Mouse (Mus musculus): ENCODE results near the gene Ralgps2. TPM values are rescaled to one million over a fixed set of nuclear protein-coding genes. Genes with fewer than 3 reads are reported as not detected.

Ralgps2 gene
- polyA plus RNA-seq, 1 experiment from 2014 or later, result 25.6 TPM

DNA sequence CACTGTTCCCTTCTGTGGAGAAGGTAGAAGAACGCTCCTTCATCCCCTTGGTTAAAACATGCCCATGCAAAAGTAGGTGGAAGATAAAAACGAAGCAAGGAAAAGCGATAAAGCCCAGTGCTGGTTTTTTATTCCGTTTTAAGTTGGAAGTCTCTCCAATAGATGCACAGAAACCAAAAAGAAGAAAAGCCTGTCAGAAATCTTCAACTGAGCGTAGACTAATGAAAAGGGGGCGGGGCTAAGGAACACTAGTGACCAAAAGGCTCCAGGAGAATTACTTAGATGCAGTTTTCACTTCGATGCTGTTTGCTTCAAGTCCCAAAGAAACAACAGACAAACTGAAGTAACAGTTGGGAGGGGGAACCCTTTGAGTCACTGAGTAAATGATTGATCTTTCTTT is 1.2 kb upstream of the Ralgps2 start:
- WGBS (ENCODE audit: insufficient replicate concordance), result 33% methylated on average over 7 of the region's 7 CpGs
- 0 out of 2 replicates have a peak, but pooled peaks cover 9% of the 10 kb centered on the region for H3K27me3 ChIP-seq (replicated peaks)
- peak overlapping the region; percentile 86 for H3K4me3 ChIP-seq

DNA sequence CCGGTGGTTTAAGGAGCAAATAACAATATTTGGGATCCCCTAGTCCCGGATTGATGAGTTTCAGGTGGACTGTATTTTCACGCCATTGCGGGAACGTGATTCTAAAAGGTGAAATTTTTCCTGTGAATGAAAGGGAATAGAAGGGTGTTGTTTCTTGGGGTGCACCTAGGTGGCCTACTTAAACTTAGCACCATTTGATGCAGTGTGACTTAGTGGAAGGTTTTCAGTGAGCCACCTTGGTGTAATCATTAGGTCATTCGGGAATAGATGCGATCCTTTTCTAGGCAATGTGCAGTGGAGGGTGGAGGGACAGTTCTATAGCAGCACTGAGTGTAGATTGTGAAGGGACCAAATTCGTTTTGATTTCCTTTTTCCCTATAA is 706 bp upstream of the Ralgps2 start:
- 5% methylated on average over 8 of the region's 8 CpGs for WGBS (ENCODE audit: insufficient replicate concordance)
- Histone ChIP-seq H3K36me3 (no peaks in the 10 kb centered on the region), H3K9me3 (replicated peaks) (no peaks in the 10 kb centered on the region), H3K9ac (peak overlapping the region; percentile 89), H3K4me1 (peaks cover 46% of the 10 kb centered on the region), H3K27me3 (replicated peaks) (0 out of 2 replicates have a peak, but pooled peaks cover 9% of the 10 kb centered on the region), H3K27ac (no peak overlapping the region), H3K4me3 (peak overlapping the region; percentile 86), H3K4me2 (peak overlapping the region; percentile 96)
- ATAC-seq, result no peak

More for the DNA sequence above, 1.2 kb upstream of the Ralgps2 start:
- Histone ChIP-seq H3K27ac (no peak overlapping the region), H3K9ac (0 out of 2 replicates have a peak overlapping the region, but pooled peaks have one; percentile 89), H3K36me3 (no peaks in the 10 kb centered on the region), H3K9me3 (replicated peaks) (no peaks in the 10 kb centered on the region), H3K4me2 (peak overlapping the region; percentile 96), H3K4me1 (peaks cover 46% of the 10 kb centered on the region)
- ATAC-seq, result no peak

DNA sequence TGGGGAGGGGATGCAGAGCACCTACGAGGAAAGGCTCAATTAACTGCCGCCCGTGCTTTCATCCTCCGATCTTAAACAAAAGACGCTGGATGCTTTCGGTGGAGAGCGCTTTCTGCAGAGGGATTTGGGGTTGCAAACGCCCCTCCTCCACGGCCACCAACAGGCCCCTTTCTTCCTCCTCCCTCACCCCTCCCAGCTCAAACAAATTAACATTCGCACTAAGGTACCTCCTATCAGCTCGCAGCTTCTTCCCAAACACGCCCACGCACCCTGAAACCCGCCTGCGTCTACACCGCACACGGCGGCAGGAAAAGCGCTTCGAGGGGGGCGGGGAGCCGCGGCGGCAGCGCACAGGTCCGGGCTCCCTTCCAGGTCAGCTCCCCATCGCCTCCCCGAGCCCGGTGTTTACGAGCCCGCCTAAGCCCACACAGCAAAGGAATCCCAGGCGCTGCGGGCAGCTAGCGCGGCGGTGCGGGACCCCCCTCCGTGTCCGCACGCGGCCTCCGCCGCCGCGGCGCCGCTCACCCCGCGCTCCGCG is 652 bp downstream of the Ralgps2 start:
- peaks cover 46% of the 10 kb centered on the region for H3K4me1 ChIP-seq
- peak overlapping the region; percentile 89 for H3K9ac ChIP-seq
- WGBS (ENCODE audit: insufficient replicate concordance), result under 1% methylated on average over 51 of the region's 51 CpGs
- peak overlapping the region; percentile 90 for H3K27ac ChIP-seq
- H3K4me3 ChIP-seq, result peak overlapping the region; percentile 86
- 0 out of 2 replicates have a peak, but pooled peaks cover 9% of the 10 kb centered on the region for H3K27me3 ChIP-seq (replicated peaks)
- ATAC-seq, result peak; percentile 83
- H3K36me3 ChIP-seq, result no peaks in the 10 kb centered on the region
- H3K9me3 ChIP-seq (replicated peaks), result no peaks in the 10 kb centered on the region
- peak overlapping the region; percentile 96 for H3K4me2 ChIP-seq

DNA sequence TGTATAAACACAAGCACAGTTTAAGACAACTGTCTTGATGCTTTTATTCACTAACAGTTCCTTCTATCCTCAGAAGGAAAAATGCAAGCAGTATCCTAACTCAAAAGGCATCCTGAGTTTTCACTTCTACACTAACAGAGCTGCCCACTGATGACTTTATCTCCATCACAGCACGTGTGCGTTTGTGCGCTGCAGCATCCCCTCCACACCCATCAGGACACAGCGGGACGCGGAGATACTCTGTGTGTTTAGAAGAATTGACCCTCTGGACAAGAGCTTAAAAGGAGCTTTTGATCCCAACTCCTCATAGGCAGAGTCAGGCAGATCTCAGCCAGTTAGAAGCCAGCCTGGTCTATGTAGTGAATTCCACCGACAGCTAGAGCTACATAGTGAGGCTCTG is 2.0 kb downstream of the Ralgps2 start:
- peak; percentile 36; the same call in 1 of the 2 replicates for ATAC-seq
- Histone ChIP-seq H3K27me3 (replicated peaks) (0 out of 2 replicates have a peak, but pooled peaks cover 9% of the 10 kb centered on the region), H3K36me3 (no peaks in the 10 kb centered on the region), H3K4me1 (peaks cover 49% of the 10 kb centered on the region), H3K9me3 (replicated peaks) (no peaks in the 10 kb centered on the region), H3K9ac (no peak overlapping the region), H3K27ac (peak overlapping the region; percentile 25; the same call in 1 of the 2 replicates), H3K4me3 (no peak overlapping the region), H3K4me2 (peak overlapping the region; percentile 96)
- 31% methylated on average over 7 of the region's 7 CpGs for WGBS (ENCODE audit: insufficient replicate concordance)

DNA sequence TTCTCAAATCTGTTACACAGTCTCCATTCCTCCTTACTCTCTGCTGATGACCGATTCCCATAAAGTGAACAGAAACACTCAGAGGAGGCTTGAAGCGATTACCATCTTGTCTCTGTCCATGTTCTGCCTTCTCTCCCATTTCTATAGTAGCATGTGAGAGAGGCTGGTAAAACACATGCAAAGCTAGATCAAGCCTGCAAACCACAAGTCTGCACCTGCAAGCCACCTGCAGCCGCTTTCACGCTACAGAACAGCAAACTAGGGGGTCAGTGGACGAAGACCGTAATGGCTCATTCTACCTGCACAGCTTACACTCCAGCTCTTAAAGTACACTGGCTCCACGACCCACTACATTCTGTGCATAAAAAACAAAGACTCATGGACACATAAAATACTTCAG is 5.7 kb downstream of the Ralgps2 start:
- Histone ChIP-seq H3K4me2 (no peak overlapping the region), H3K9me3 (replicated peaks) (no peaks in the 10 kb centered on the region), H3K4me3 (no peak overlapping the region), H3K36me3 (no peaks in the 10 kb centered on the region), H3K9ac (no peak overlapping the region), H3K27me3 (replicated peaks) (no peaks in the 10 kb centered on the region), H3K27ac (no peak overlapping the region; the same call in 1 of the 2 replicates), H3K4me1 (peaks cover 49% of the 10 kb centered on the region)
- no peak for ATAC-seq
- 82% methylated on average over 7 of the region's 7 CpGs for WGBS (ENCODE audit: insufficient replicate concordance)

DNA sequence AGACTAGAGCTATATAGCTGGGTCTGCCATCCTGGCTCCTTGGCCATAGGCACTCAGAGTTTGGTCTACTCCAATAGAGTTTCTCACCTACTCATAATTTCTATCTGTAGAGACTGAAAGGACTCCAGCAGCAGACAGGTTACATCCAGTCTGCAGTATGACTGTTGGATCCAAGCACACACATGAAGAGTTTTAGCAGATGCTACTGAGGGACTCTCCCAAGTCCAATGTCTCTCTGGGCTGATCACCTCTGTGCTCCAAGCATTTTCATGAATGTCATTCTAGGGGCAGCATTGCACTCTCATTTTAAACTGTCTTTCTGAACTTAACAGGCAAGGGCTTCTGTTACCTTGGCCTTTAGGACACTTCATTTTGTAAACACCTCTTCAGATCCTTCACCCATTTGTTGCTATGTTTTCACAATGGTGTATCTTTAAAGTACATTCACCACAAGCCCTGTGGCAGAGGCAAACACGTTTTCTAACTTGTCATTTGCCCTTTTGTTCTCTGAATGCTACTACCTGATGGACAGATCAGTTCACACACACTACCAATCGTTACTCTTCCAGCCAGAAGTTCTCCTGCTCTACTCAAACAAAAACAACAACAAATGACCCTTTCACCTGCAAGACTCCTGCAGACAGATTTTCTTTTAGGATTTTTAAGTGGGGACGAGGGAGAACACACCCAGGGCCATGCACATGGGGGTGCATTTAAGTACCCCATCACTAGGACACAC is 7.2 kb downstream of the Ralgps2 start:
- no peak overlapping the region for H3K4me3 ChIP-seq
- H3K9ac ChIP-seq, result peak overlapping the region; percentile 33; the same call in 1 of the 2 replicates
- H3K4me1 ChIP-seq, result peaks cover 49% of the 10 kb centered on the region
- no peak overlapping the region for H3K27ac ChIP-seq
- H3K27me3 ChIP-seq (replicated peaks), result no peaks in the 10 kb centered on the region
- H3K4me2 ChIP-seq, result no peak overlapping the region
- no peak for ATAC-seq
- no peaks in the 10 kb centered on the region for H3K36me3 ChIP-seq
- 45% methylated on average over 3 of the region's 3 CpGs for WGBS (ENCODE audit: insufficient replicate concordance)
- no peaks in the 10 kb centered on the region for H3K9me3 ChIP-seq (replicated peaks)

DNA sequence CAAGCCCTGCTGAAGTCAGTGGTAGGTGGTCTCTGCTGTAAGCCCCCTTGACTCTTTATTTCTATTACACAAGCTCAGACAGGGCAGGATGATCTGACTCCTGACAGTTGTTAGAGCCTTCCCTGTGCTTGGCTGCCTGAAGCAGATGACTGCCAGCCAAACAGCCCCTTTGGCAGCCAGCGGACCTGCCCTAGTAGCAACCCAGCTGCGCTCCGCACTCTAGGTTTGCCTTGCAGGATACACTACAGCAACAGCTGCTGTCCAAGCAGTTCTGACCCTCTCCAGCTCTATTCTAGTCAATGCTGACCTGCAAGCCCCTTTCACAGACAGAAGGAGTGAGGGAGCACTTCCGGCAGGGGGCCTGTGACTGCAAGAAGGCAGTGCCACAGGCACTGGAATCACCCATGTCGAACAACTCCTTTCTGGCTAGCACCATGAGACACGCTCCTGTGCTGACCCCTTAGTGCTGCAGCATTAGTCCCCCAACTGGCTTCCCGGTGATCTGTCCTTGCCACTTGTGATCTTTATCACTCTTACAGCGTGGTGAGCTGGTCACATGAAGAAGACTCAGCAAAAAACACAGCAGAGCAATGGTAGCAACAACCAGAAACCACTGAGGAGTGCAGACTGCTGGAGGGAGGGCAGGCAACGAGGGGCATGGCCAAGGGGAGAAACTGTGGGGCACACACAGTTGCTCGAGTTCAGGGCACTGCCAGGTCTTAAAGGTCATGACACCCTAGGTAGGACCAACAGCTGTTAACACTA is 8.1 kb downstream of the Ralgps2 start:
- Histone ChIP-seq H3K36me3 (no peaks in the 10 kb centered on the region), H3K4me3 (no peak overlapping the region), H3K27ac (no peak overlapping the region), H3K4me1 (peaks cover 52% of the 10 kb centered on the region), H3K4me2 (no peak overlapping the region), H3K9me3 (replicated peaks) (no peaks in the 10 kb centered on the region), H3K9ac (peak overlapping the region; percentile 33), H3K27me3 (replicated peaks) (no peaks in the 10 kb centered on the region)
- peak; percentile 32 for ATAC-seq
- 42% methylated on average over 10 of the region's 10 CpGs for WGBS (ENCODE audit: insufficient replicate concordance)

DNA sequence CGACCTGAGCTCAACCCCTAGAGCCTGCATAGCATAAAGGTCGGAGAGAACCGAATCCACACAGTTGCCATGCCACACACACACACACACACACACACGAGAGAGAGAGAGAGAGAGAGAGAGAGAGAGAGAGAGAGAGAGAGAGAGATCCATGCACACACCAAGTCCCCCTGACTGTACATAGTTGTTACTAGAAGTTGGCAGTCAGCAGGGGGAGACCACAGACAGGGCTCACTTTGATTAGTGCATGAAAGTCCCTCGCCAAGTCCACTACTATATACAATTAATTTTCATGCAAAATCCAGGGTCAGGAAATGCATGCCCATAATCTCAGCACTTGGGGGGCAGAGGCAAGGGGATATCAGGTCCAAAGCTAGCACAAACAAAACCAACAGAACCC is 9.2 kb downstream of the Ralgps2 start:
- Histone ChIP-seq H3K9ac (no peak overlapping the region), H3K4me1 (peaks cover 57% of the 10 kb centered on the region), H3K4me3 (no peak overlapping the region), H3K27me3 (replicated peaks) (no peaks in the 10 kb centered on the region), H3K4me2 (no peak overlapping the region), H3K27ac (no peak overlapping the region), H3K9me3 (replicated peaks) (no peaks in the 10 kb centered on the region), H3K36me3 (no peaks in the 10 kb centered on the region)
- no peak for ATAC-seq
- WGBS (ENCODE audit: insufficient replicate concordance), result 53% methylated on average over 5 of the region's 5 CpGs

DNA sequence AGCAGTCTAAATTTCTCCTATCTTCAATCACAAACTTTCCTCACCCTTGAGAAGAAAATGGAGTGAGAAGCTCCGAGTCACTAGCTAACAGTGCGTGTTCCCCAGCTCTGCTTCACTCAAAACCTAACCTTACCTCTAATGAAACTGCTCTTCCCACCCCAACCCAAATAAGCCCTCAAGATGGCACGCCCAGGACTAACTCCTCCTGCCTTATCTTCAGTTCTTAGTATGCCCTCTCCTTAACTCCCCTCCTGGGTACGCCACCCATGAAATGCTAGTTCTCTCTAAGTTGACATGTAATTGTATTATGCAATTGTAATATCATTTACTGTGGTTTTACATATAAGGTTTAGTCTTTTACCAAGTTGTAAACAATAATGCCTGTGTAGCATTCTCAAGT is 11.2 kb downstream of the Ralgps2 start:
- no peak overlapping the region for H3K4me3 ChIP-seq
- H3K36me3 ChIP-seq, result no peaks in the 10 kb centered on the region
- no peak overlapping the region for H3K9ac ChIP-seq
- no peaks in the 10 kb centered on the region for H3K27me3 ChIP-seq (replicated peaks)
- WGBS (ENCODE audit: insufficient replicate concordance), result 35% methylated on average over 4 of the region's 4 CpGs
- ATAC-seq, result peak; percentile 81
- peaks cover 69% of the 10 kb centered on the region for H3K4me1 ChIP-seq
- H3K9me3 ChIP-seq (replicated peaks), result no peaks in the 10 kb centered on the region
- peak overlapping the region; percentile 31; the same call in 1 of the 2 replicates for H3K4me2 ChIP-seq
- H3K27ac ChIP-seq, result peak overlapping the region; percentile 1; the same call in 1 of the 2 replicates

DNA sequence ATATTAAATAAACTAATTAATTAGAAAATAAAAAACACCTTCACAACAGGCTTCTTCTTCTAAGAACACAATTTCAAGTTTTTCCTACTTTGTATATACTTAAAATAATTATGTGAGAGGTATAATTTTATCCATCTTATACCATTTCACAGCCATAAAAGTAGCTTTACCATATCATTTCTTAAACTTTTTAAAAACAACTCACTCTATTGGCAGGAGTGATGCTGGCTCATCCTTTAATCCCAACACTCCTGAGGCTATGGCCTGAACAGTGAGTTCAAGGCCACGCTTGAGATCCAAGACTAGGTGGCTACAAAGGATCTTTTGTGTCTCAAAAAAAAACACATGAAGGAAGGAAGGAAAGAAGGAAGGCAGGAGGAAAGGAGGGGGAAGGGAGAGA is 15.9 kb downstream of the Ralgps2 start:
- H3K9ac ChIP-seq, result no peak overlapping the region
- H3K36me3 ChIP-seq, result no peaks in the 10 kb centered on the region
- no peak overlapping the region for H3K27ac ChIP-seq
- H3K4me1 ChIP-seq, result peaks cover 67% of the 10 kb centered on the region
- H3K9me3 ChIP-seq (replicated peaks), result no peaks in the 10 kb centered on the region
- no peak for ATAC-seq
- no peak overlapping the region for H3K4me2 ChIP-seq
- no peak overlapping the region for H3K4me3 ChIP-seq
- H3K27me3 ChIP-seq (replicated peaks), result no peaks in the 10 kb centered on the region
- 70% methylated on average over 1 of the region's 1 CpGs for WGBS (ENCODE audit: insufficient replicate concordance)

DNA sequence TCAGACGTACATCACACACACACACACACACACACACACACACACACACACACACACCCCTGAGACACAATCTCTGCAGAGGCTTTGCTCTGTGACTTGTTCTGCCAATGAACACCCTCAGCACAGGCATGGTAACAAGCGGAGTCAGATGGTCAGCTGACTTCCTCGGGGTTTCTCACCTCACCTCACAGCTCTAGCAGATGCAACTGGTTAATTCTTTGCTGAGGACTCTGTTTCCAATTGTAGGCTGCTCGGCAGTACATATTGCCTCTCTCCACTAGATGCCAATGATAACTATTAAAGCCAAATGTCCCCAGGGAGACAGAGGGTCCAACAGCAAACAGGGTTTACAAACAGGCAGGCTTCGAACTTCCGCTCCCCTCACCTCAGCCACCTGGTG is 16.5 kb downstream of the Ralgps2 start:
- no peak overlapping the region for H3K4me3 ChIP-seq
- H3K9me3 ChIP-seq (replicated peaks), result no peaks in the 10 kb centered on the region
- H3K9ac ChIP-seq, result no peak overlapping the region
- H3K27me3 ChIP-seq (replicated peaks), result no peaks in the 10 kb centered on the region
- H3K36me3 ChIP-seq, result no peaks in the 10 kb centered on the region
- no peak for ATAC-seq
- H3K27ac ChIP-seq, result no peak overlapping the region
- H3K4me1 ChIP-seq, result peaks cover 63% of the 10 kb centered on the region
- no peak overlapping the region for H3K4me2 ChIP-seq
- 67% methylated on average over 6 of the region's 6 CpGs for WGBS (ENCODE audit: insufficient replicate concordance)

Measured in liver, embryonic 12.5 days (tissue).